Mouse (Mus musculus) olfactory bulb, adult 2 months (tissue): Measurements from ENCODE around the gene Tollip.

ENCODE experiments used
- CTCF ChIP-seq: fragments of 200-500 bp; IDR thresholded peaks from 2 replicates; pipeline ENCODE4 v1.5.1; 2012; ENCODE audit warnings: low read depth, mild to moderate bottlenecking, low read length, moderate library complexity; ENCODE audit not compliant: insufficient read depth
- POLR2A ChIP-seq: fragments of 200-500 bp; IDR thresholded peaks from 2 replicates; pipeline ENCODE4 v1.6.1; 2012; ENCODE audit warnings: mild to moderate bottlenecking, low read depth, low read length, moderate library complexity; ENCODE audit not compliant: insufficient read depth

DNA sequence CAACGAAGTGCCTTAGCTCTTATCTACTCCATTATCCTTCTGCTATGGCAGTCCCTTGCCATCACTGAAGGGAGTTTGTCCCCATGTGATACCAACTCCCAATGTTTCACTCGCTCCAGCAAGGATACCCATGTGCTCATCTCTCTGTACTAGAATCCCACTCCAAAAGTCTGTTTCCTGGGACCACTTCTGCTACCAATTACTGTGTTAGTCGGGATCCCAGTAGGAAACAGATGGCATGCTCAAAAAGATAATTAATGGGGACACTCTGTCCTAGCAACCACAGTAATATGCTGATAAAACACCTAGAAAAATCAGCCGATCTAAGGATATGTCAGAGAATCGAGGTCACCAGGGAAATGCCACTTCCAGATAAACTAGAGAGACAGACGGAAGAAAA, 9.7 kb downstream of the Tollip start:
- no peak for TF ChIP-seq CTCF
- no peak for TF ChIP-seq POLR2A
